In the genomic region with DNA sequence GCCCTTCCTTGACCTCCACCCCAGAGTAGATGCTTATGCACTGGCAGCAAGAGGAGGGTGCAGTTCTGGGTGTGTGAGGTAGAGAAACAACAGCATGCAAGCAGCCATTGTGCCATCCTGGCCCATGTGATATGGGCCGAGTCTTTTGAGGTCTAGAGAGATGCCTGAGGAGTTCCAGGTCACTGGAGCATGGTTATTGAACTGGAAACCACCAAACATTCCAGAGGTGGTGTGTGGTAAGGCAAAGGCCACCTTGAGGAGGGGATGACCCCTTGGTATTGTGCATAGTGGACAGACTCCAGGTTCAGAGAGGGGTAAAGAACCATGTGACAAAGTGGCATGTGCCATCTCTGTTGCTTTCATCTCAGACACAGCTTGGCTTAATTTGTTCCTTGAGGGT, we compare ENCODE assay signal across 29 mouse cellular contexts.
DNase-seq lines count a peak whose midpoint lies in the region; ATAC-seq and TF ChIP-seq lines count a peak whose summit lies in the region.
"Had no signal": no experiment of that assay in that cellular context is flagged by ENCODE, and none has a peak within 500 bp of the region (broad histone marks: within the 10 kb centered on the region; RNA-seq: fewer than 3 reads in every experiment).

No protein-coding gene starts in this region.

- no peak overlapping the region for H3K4me3 ChIP-seq in kidney, embryonic 14.5 days (ENCODE audit: low read length)
- no peak overlapping the region for H3K4me3 ChIP-seq in kidney, embryonic 16.5 days (ENCODE audit: low read length)
- H3K4me3 ChIP-seq: embryonic facial prominence, embryonic 13.5 days; forebrain, embryonic 12.5 days; heart, embryonic 15.5 days; hindbrain, embryonic 12.5 days; limb, embryonic 15.5 days; liver, embryonic 13.5 days; neural tube, embryonic 15.5 days had no signal

- H3K4me1 ChIP-seq in kidney, embryonic 14.5 days (ENCODE audit: control insufficient read depth, insufficient read depth, low read length): no peaks in the 10 kb centered on the region
- 0 out of 2 replicates have a peak, but pooled peaks cover 3% of the 10 kb centered on the region for H3K4me1 ChIP-seq in kidney, embryonic 16.5 days (ENCODE audit: insufficient read depth, low read length)
- H3K4me1 ChIP-seq: embryonic facial prominence, embryonic 13.5 days; heart, embryonic 15.5 days; hindbrain, embryonic 12.5 days; limb, embryonic 15.5 days; liver, embryonic 13.5 days; neural tube, embryonic 15.5 days had no signal

- H3K27me3 ChIP-seq in kidney, embryonic 14.5 days (ENCODE audit: control insufficient read depth, insufficient read depth, low read length): no peaks in the 10 kb centered on the region
- no peaks in the 10 kb centered on the region for H3K27me3 ChIP-seq in Patski
- no peaks in the 10 kb centered on the region for H3K27me3 ChIP-seq in kidney, embryonic 16.5 days (ENCODE audit: insufficient read depth, low read length)
- H3K27me3 ChIP-seq: embryonic facial prominence, embryonic 13.5 days; forebrain, embryonic 12.5 days; heart, embryonic 15.5 days; hindbrain, embryonic 12.5 days; limb, embryonic 15.5 days; liver, embryonic 13.5 days; neural tube, embryonic 15.5 days had no signal

- in situ Hi-C loops in Patski (cut with MboI; ENCODE audit: low pct_unique_long_range_greater_than_20kb): no loop called here

- POLR2A ChIA-PET in Patski (lab: Charles Lee): interaction anchor here (0.7 kb wide), 1 partner anchor 118 kb away, joined by 3 read pairs; no protein-coding TSS in a partner anchor

- TF ChIP-seq CTCF in Patski (IDR thresholded peaks at IDR 0.05): no peak

- DNase-seq in kidney, adult 11 months: peak; percentile 52
- peak; percentile 69 for DNase-seq in Patski (ENCODE audit: low read depth, low spot score)
- DNase-seq in kidney, postnatal 36 days: peak; percentile 64
- DNase-seq in ovary, postnatal 36 days (ENCODE audit: low spot score): no peak
- DNase-seq in embryo, embryonic 9.5 days (ENCODE audit: extremely low spot score): no peak
- DNase-seq: adrenal gland, postnatal 14 days; cerebellum, adult 11-12 months; cerebellum, adult 9-11 months; embryo, embryonic 11 days; forebrain, postnatal 0 days; liver, embryonic 13.5 days; lung, adult 18-20 months; midbrain, embryonic 14.5 days; right cerebral cortex, adult 18-20 months; right cerebral cortex, postnatal 4 days; thymus, adult 2 months; thymus, postnatal 36 days had no signal

- CTCF ChIA-PET in Patski (lab: Charles Lee): no interaction called here

- H3K36me3 ChIP-seq in kidney, embryonic 14.5 days (ENCODE audit: control insufficient read depth, insufficient read depth, low read length): no peaks in the 10 kb centered on the region
- no peaks in the 10 kb centered on the region for H3K36me3 ChIP-seq in kidney, embryonic 16.5 days (ENCODE audit: insufficient read depth, low read length)
- H3K36me3 ChIP-seq: embryonic facial prominence, embryonic 13.5 days; forebrain, embryonic 12.5 days; G1E; heart, embryonic 15.5 days; hindbrain, embryonic 12.5 days; limb, embryonic 15.5 days; liver, embryonic 13.5 days; neural tube, embryonic 15.5 days had no signal

- H3K27ac ChIP-seq in kidney, embryonic 14.5 days (ENCODE audit: low read depth, low read length): no peak overlapping the region
- no peak overlapping the region for H3K27ac ChIP-seq in kidney, embryonic 16.5 days (ENCODE audit: low read length)
- H3K27ac ChIP-seq: embryonic facial prominence, embryonic 13.5 days; forebrain, embryonic 12.5 days; heart, embryonic 15.5 days; hindbrain, embryonic 12.5 days; limb, embryonic 15.5 days; liver, embryonic 13.5 days; macrophage; neural tube, embryonic 15.5 days had no signal

- H3K9me3 ChIP-seq in kidney, embryonic 14.5 days (ENCODE audit: control insufficient read depth, low read length): no peaks in the 10 kb centered on the region
- H3K9me3 ChIP-seq in kidney, embryonic 16.5 days (ENCODE audit: low read length): no peaks in the 10 kb centered on the region
- H3K9me3 ChIP-seq: embryonic facial prominence, embryonic 13.5 days; forebrain, embryonic 12.5 days; G1E; heart, embryonic 15.5 days; hindbrain, embryonic 12.5 days; limb, embryonic 15.5 days; liver, embryonic 13.5 days; neural tube, embryonic 15.5 days had no signal

- no peak overlapping the region for H3K9ac ChIP-seq in kidney, embryonic 14.5 days (ENCODE audit: low read depth, low read length)
- H3K9ac ChIP-seq in kidney, embryonic 16.5 days (replicated peaks; ENCODE audit: low read length): no peak overlapping the region
- H3K9ac ChIP-seq: embryonic facial prominence, embryonic 13.5 days; forebrain, embryonic 12.5 days; forebrain, postnatal 0 days; heart, embryonic 15.5 days; hindbrain, embryonic 12.5 days; limb, embryonic 15.5 days; liver, embryonic 13.5 days; neural tube, embryonic 15.5 days had no signal

- WGBS in kidney, embryonic 14.5 days: 30% methylated on average over 1 of the region's 1 CpGs
- 36% methylated on average over 1 of the region's 1 CpGs for WGBS in kidney, embryonic 16.5 days

- ATAC-seq in kidney, embryonic 14.5 days (ENCODE audit: low FRiP score, low TSS enrichment): no peak
- peak; percentile 87 for ATAC-seq in Patski
- peak; percentile 28 for ATAC-seq in kidney, embryonic 16.5 days (ENCODE audit: low FRiP score, low TSS enrichment)
- ATAC-seq: forebrain, postnatal 0 days; intestine, postnatal 0 days; lung, postnatal 0 days had no signal

- H3K4me2 ChIP-seq in kidney, embryonic 14.5 days (replicated peaks; ENCODE audit: low read depth, low read length): no peak overlapping the region
- no peak overlapping the region for H3K4me2 ChIP-seq in kidney, embryonic 16.5 days (replicated peaks; ENCODE audit: low read depth, low read length)
- H3K4me2 ChIP-seq: embryonic facial prominence, embryonic 13.5 days; forebrain, embryonic 12.5 days; heart, embryonic 15.5 days; hindbrain, embryonic 12.5 days; limb, embryonic 15.5 days; liver, embryonic 13.5 days; neural tube, embryonic 15.5 days had no signal

Comparison
In these comparisons a context has a peak if more than half of its experiments do, and no peak if none do; other contexts are left out.
1. DNase-seq: peak in kidney, adult 11 months (single experiment), Patski (single experiment) and kidney, postnatal 36 days (2 of 2); none in ovary, postnatal 36 days (single experiment) and embryo, embryonic 9.5 days (single experiment).